16 mouse cellular contexts compared by ENCODE assay signal in genomic region chr10:108455204-108455603, GRCm38 (mm10).
DNase-seq lines count a peak whose midpoint lies in the region; ATAC-seq and TF ChIP-seq lines count a peak whose summit lies in the region.
"Had no signal": no experiment of that assay in that cellular context is flagged by ENCODE, and none has a peak within 500 bp of the region (broad histone marks: within the 10 kb centered on the region; RNA-seq: fewer than 3 reads in every experiment).

No protein-coding gene starts in this region.

- no peak for TF ChIP-seq CTCF in stomach, postnatal 0 days (IDR thresholded peaks at IDR 0.05; ENCODE audit: low read depth)

- H3K9me3 ChIP-seq in kidney, embryonic 14.5 days (ENCODE audit: control insufficient read depth, low read length) = no peaks in the 10 kb centered on the region; the same call in 1 of the 2 replicates
- H3K9me3 ChIP-seq in midbrain, embryonic 11.5 days (ENCODE audit: control insufficient read depth, low read length) = no peaks in the 10 kb centered on the region
- no peaks in the 10 kb centered on the region for H3K9me3 ChIP-seq in midbrain, embryonic 14.5 days (ENCODE audit: control insufficient read depth, low read length)
- H3K9me3 ChIP-seq in stomach, postnatal 0 days (ENCODE audit: control insufficient read depth, low read length) = no peaks in the 10 kb centered on the region
- H3K9me3 ChIP-seq: embryonic facial prominence, embryonic 12.5 days; forebrain, embryonic 15.5 days; midbrain, embryonic 10.5 days; neural tube, embryonic 13.5 days had no signal

- no peak overlapping the region for H3K4me2 ChIP-seq in kidney, embryonic 14.5 days (replicated peaks; ENCODE audit: low read depth, low read length)
- H3K4me2 ChIP-seq in midbrain, embryonic 11.5 days = no peak overlapping the region
- H3K4me2 ChIP-seq in midbrain, embryonic 14.5 days (ENCODE audit: low read length) = no peak overlapping the region
- H3K4me2 ChIP-seq in stomach, postnatal 0 days (replicated peaks; ENCODE audit: low read depth) = no peak overlapping the region
- H3K4me2 ChIP-seq: embryonic facial prominence, embryonic 12.5 days; forebrain, embryonic 15.5 days; neural tube, embryonic 13.5 days had no signal

- no peak overlapping the region for H3K27ac ChIP-seq in kidney, embryonic 14.5 days (ENCODE audit: low read depth, low read length)
- no peak overlapping the region for H3K27ac ChIP-seq in midbrain, embryonic 11.5 days (ENCODE audit: low read depth, low read length)
- no peak overlapping the region for H3K27ac ChIP-seq in midbrain, embryonic 14.5 days (replicated peaks; ENCODE audit: low read depth, low read length)
- H3K27ac ChIP-seq in stomach, postnatal 0 days (replicated peaks) = no peak overlapping the region
- H3K27ac ChIP-seq: embryonic facial prominence, embryonic 12.5 days; forebrain, embryonic 15.5 days; liver, embryonic 14.5 days; midbrain, embryonic 10.5 days; neural tube, embryonic 13.5 days had no signal

- no peak overlapping the region for H3K4me3 ChIP-seq in kidney, embryonic 14.5 days (ENCODE audit: low read length)
- H3K4me3 ChIP-seq in midbrain, embryonic 11.5 days (ENCODE audit: low read depth, low read length) = no peak overlapping the region
- H3K4me3 ChIP-seq in midbrain, embryonic 14.5 days (replicated peaks; ENCODE audit: low read depth, low read length) = no peak overlapping the region
- no peak overlapping the region for H3K4me3 ChIP-seq in stomach, postnatal 0 days (ENCODE audit: low read depth, low read length)
- H3K4me3 ChIP-seq: embryonic facial prominence, embryonic 12.5 days; forebrain, embryonic 15.5 days; midbrain, embryonic 10.5 days; neural tube, embryonic 13.5 days had no signal

- ATAC-seq in kidney, embryonic 14.5 days (ENCODE audit: low FRiP score, low TSS enrichment) = no peak; the same call in 1 of the 2 replicates
- ATAC-seq in midbrain, embryonic 11.5 days (ENCODE audit: low FRiP score) = no peak
- no peak for ATAC-seq in midbrain, embryonic 14.5 days (ENCODE audit: low FRiP score, low TSS enrichment)
- 0 out of 2 replicates have a peak, but pooled peaks have one; percentile 6 for ATAC-seq in stomach, postnatal 0 days (ENCODE audit: low FRiP score, low TSS enrichment)
- ATAC-seq: forebrain, embryonic 15.5 days had no signal

- no peaks in the 10 kb centered on the region for H3K36me3 ChIP-seq in kidney, embryonic 14.5 days (ENCODE audit: control insufficient read depth, insufficient read depth, low read length)
- H3K36me3 ChIP-seq in midbrain, embryonic 11.5 days (ENCODE audit: control insufficient read depth, insufficient read depth, low read length) = no peaks in the 10 kb centered on the region
- H3K36me3 ChIP-seq in midbrain, embryonic 14.5 days (ENCODE audit: control insufficient read depth, insufficient read depth, low read length) = no peaks in the 10 kb centered on the region
- H3K36me3 ChIP-seq in stomach, postnatal 0 days (ENCODE audit: control insufficient read depth, insufficient read depth, low read length) = no peaks in the 10 kb centered on the region
- H3K36me3 ChIP-seq: embryonic facial prominence, embryonic 12.5 days; forebrain, embryonic 15.5 days; midbrain, embryonic 10.5 days; neural tube, embryonic 13.5 days had no signal

- no peak for TF ChIP-seq EP300 in stomach, postnatal 0 days (optimal IDR thresholded peaks at IDR 0.05)

- peak; percentile 78 for DNase-seq in heart, adult 11 months
- no peak for DNase-seq in heart, postnatal 36 days
- DNase-seq in kidney, adult 9 months = peak; percentile 64
- DNase-seq in midbrain, embryonic 11.5 days (ENCODE audit: low spot score, missing footprints) = peak; percentile 2
- DNase-seq in midbrain, embryonic 14.5 days = no peak
- DNase-seq in stomach, postnatal 0 days (ENCODE audit: low spot score) = no peak
- DNase-seq in lung, postnatal 36 days = no peak
- DNase-seq: adrenal gland, postnatal 25 days; lung, postnatal 14 days; thymus, postnatal 4 days had no signal

- no peak overlapping the region for H3K9ac ChIP-seq in kidney, embryonic 14.5 days (ENCODE audit: low read depth, low read length)
- H3K9ac ChIP-seq in midbrain, embryonic 11.5 days (ENCODE audit: low read length) = no peak overlapping the region
- H3K9ac ChIP-seq in midbrain, embryonic 14.5 days (replicated peaks; ENCODE audit: low read length) = no peak overlapping the region
- H3K9ac ChIP-seq in stomach, postnatal 0 days (ENCODE audit: low read length) = no peak overlapping the region
- H3K9ac ChIP-seq: embryonic facial prominence, embryonic 12.5 days; forebrain, embryonic 15.5 days; liver, embryonic 14.5 days; neural tube, embryonic 13.5 days had no signal

- no peaks in the 10 kb centered on the region for H3K27me3 ChIP-seq in kidney, embryonic 14.5 days (ENCODE audit: control insufficient read depth, insufficient read depth, low read length)
- H3K27me3 ChIP-seq in midbrain, embryonic 11.5 days (ENCODE audit: control insufficient read depth, insufficient read depth, low read length) = no peaks in the 10 kb centered on the region
- H3K27me3 ChIP-seq in midbrain, embryonic 14.5 days (ENCODE audit: control insufficient read depth, insufficient read depth, low read length) = no peaks in the 10 kb centered on the region
- no peaks in the 10 kb centered on the region for H3K27me3 ChIP-seq in stomach, postnatal 0 days (ENCODE audit: control insufficient read depth, insufficient read depth, low read length)
- H3K27me3 ChIP-seq: embryonic facial prominence, embryonic 12.5 days; forebrain, embryonic 15.5 days; neural tube, embryonic 13.5 days had no signal

- WGBS in kidney, embryonic 14.5 days = 76% methylated on average over 10 of the region's 10 CpGs
- WGBS in midbrain, embryonic 11.5 days = 78% methylated on average over 10 of the region's 10 CpGs
- 81% methylated on average over 10 of the region's 10 CpGs for WGBS in midbrain, embryonic 14.5 days
- WGBS in stomach, postnatal 0 days = 67% methylated on average over 10 of the region's 10 CpGs

- peaks cover 10% of the 10 kb centered on the region; the same call in 1 of the 2 replicates for H3K4me1 ChIP-seq in kidney, embryonic 14.5 days (ENCODE audit: control insufficient read depth, insufficient read depth, low read length)
- no peaks in the 10 kb centered on the region for H3K4me1 ChIP-seq in midbrain, embryonic 11.5 days (ENCODE audit: control insufficient read depth, insufficient read depth, low read length)
- no peaks in the 10 kb centered on the region for H3K4me1 ChIP-seq in midbrain, embryonic 14.5 days (ENCODE audit: control insufficient read depth, insufficient read depth, low read length)
- H3K4me1 ChIP-seq in stomach, postnatal 0 days (replicated peaks; ENCODE audit: control insufficient read depth, insufficient read depth) = no peaks in the 10 kb centered on the region
- H3K4me1 ChIP-seq: embryonic facial prominence, embryonic 12.5 days; forebrain, embryonic 15.5 days; neural tube, embryonic 13.5 days had no signal

- intact Hi-C loops in heart, postnatal 36 days (cut with DNase I) = no loop called here

Comparison
In these comparisons a context has a peak if more than half of its experiments do, and no peak if none do; other contexts are left out.
1. DNase-seq: peak in heart, adult 11 months (single experiment), kidney, adult 9 months (single experiment) and midbrain, embryonic 11.5 days (single experiment); none in heart, postnatal 36 days (0 of 2), midbrain, embryonic 14.5 days (single experiment), stomach, postnatal 0 days (single experiment) and lung, postnatal 36 days (single experiment).